ENCODE assay signal across 8 mouse cellular contexts in the genomic region with DNA sequence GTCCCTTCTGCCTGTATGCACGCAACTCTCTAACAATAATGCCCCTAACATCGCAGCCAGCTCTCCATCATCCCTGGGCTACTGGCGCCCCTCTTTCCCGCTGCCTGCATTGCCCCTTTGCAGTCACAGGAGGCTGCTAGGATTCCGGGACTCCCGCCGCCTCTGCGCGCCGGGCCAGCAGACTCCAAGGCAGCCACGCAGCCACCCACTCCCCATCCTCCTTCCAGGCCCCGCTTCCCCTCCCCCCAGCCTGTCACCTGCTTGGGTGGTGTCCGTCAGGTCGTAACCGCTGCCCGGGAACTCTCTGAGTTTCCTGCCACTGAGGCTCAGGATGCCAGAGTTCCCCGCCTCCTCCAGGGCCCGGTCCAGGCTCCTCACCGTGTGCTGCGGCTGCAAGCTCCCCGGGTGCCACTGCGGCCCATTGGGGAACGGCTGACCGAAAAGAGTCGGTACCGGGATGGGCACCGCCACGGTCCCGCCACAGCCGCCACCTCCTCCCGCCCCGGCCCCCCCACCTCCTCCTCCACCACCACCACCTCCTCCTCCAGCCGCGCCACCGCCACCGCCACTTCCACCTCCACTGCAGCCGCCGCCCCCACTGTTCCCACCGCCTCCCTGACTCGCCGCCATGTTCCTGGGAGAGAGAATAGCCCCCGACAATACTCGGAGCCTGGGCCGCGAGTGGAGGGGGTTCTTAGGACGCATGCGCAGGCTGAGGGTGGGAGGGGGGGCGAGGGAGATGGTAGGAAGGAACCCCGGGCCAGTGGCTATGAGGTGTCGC. TPM values are rescaled to one million over a fixed set of nuclear protein-coding genes. Genes with fewer than 3 reads are reported as not detected.
DNase-seq lines count a peak whose midpoint lies in the region; ATAC-seq and TF ChIP-seq lines count a peak whose summit lies in the region.

TSS of gene Lrch2 (minus strand) at position 661 of the 781 bp plus-strand sequence.

- H3K4me2 ChIP-seq in forebrain, postnatal 0 days (ENCODE audit: low read depth) = peak within 1 kb of the TSS; percentile 45

- H3K27me3 ChIP-seq in forebrain, postnatal 0 days (ENCODE audit: insufficient read depth, low read length) = no peaks in the 10 kb centered on the region
- H3K27me3 ChIP-seq in hindbrain, embryonic 10.5 days (ENCODE audit: insufficient read depth, poor library complexity, severe bottlenecking) = no peaks in the 10 kb centered on the region

- no peaks in the 10 kb centered on the region for H3K9me3 ChIP-seq in ES-E14 (ENCODE audit: control insufficient read depth, insufficient read depth, low read depth, low read length)
- no peaks in the 10 kb centered on the region for H3K9me3 ChIP-seq in forebrain, postnatal 0 days (ENCODE audit: low read length)
- no peaks in the 10 kb centered on the region; the same call in 1 of the 2 replicates for H3K9me3 ChIP-seq in hindbrain, embryonic 10.5 days

- H3K27ac ChIP-seq in ES-E14 (ENCODE audit: insufficient read depth, low read depth, low read length, poor library complexity, severe bottlenecking) = no peak within 1 kb of the TSS
- H3K27ac ChIP-seq in forebrain, postnatal 0 days (ENCODE audit: low read depth, low read length) = peak within 1 kb of the TSS; percentile 90
- peak within 1 kb of the TSS; percentile 93 for H3K27ac ChIP-seq in hindbrain, embryonic 10.5 days
- peak within 1 kb of the TSS; percentile 81 for H3K27ac ChIP-seq in left cerebral cortex, adult 2 months

- peak; percentile 17 for DNase-seq in ES-E14 (ENCODE audit: low read depth, low spot score)
- peak; percentile 53 to 65 for DNase-seq in cerebellum, adult 18-20 months
- peak; percentile 79 for DNase-seq in forebrain, postnatal 0 days
- DNase-seq in hindbrain, embryonic 10.5 days (ENCODE audit: low spot score) = peak; percentile 70
- peak; percentile 46 to 50 for DNase-seq in left cerebral cortex, adult 2 months (ENCODE audit: extremely low spot score in 1 of 2, low spot score in 2 of 2)
- DNase-seq in mesoderm, embryonic 11.5 days (ENCODE audit: low read depth, low spot score) = peak; percentile 84
- DNase-seq in right cerebral cortex, postnatal 4 days = peak; percentile 68
- DNase-seq in thymus, adult 18-20 months = no peak

- in situ Hi-C loops in ES-E14 (cut with MboI; ENCODE audit: low sequenced_read_pairs in 2 of 2, unreplicated experiment in 2 of 2) = no loop called here

- H3K4me3 ChIP-seq in ES-E14 (ENCODE audit: insufficient read depth in 1 of 2, low read depth in 1 of 2, low read length in 2 of 2, poor library complexity in 1 of 2, severe bottlenecking in 1 of 2) = peak within 1 kb of the TSS; percentile 74 to 78
- peak within 1 kb of the TSS; percentile 53 for H3K4me3 ChIP-seq in forebrain, postnatal 0 days (ENCODE audit: low read depth, low read length)
- peak within 1 kb of the TSS; percentile 62 for H3K4me3 ChIP-seq in hindbrain, embryonic 10.5 days
- peak within 1 kb of the TSS; percentile 59 for H3K4me3 ChIP-seq in left cerebral cortex, adult 2 months

- H3K36me3 ChIP-seq in ES-E14 (ENCODE audit: control insufficient read depth, insufficient read depth, low read length, poor library complexity, severe bottlenecking) = no peaks in the 10 kb centered on the region
- H3K36me3 ChIP-seq in forebrain, postnatal 0 days (ENCODE audit: insufficient read depth) = no peaks in the 10 kb centered on the region
- H3K36me3 ChIP-seq in hindbrain, embryonic 10.5 days = no peaks in the 10 kb centered on the region

- WGBS in forebrain, postnatal 0 days = 21% methylated on average over 45 of the region's 50 CpGs
- 17% methylated on average over 42 of the region's 50 CpGs for WGBS in hindbrain, embryonic 10.5 days

- no peak for TF ChIP-seq CTCF in forebrain, postnatal 0 days (IDR thresholded peaks at IDR 0.05; ENCODE audit: low read depth)
- TF ChIP-seq CTCF in left cerebral cortex, adult 2 months (IDR thresholded peaks at IDR 0.05) = peak; percentile 6; the same call in 1 of the 2 replicates

- intact Hi-C loops in left cerebral cortex, adult 2 months (cut with DNase I) = no loop called here

- H3K9ac ChIP-seq in ES-E14 (ENCODE audit: insufficient read depth, low read depth, low read length, poor library complexity, severe bottlenecking) = peak within 1 kb of the TSS; percentile 66
- H3K9ac ChIP-seq in forebrain, postnatal 0 days = peak within 1 kb of the TSS; percentile 67

- ATAC-seq in forebrain, postnatal 0 days = peak; percentile 93

- H3K4me1 ChIP-seq in ES-E14 (ENCODE audit: control insufficient read depth in 2 of 2, insufficient read depth in 2 of 2, low read length in 2 of 2, poor library complexity in 1 of 2) = no peaks in the 10 kb centered on the region
- H3K4me1 ChIP-seq in forebrain, postnatal 0 days (ENCODE audit: insufficient read depth) = no peaks in the 10 kb centered on the region
- 0 out of 2 replicates have a peak, but pooled peaks cover 11% of the 10 kb centered on the region for H3K4me1 ChIP-seq in hindbrain, embryonic 10.5 days (replicated peaks)

TF ChIP-seq in ES-E14, 5 proteins besides CTCF, POLR2A, EP300 and RAD21:
- no peak for TF ChIP-seq ZC3H11A (IDR thresholded peaks at IDR 0.05; ENCODE audit: borderline replicate concordance, low read depth, low read length)
- no peak for TF ChIP-seq MAFK (IDR thresholded peaks at IDR 0.05; ENCODE audit: insufficient read depth, low read depth, low read length)
- no peak for TF ChIP-seq CHD2 (IDR thresholded peaks at IDR 0.05; ENCODE audit: low read depth, low read length)
- TF ChIP-seq ZNF384 (IDR thresholded peaks at IDR 0.05; ENCODE audit: low read depth, low read length) = no peak
- TF ChIP-seq HCFC1 (IDR thresholded peaks at IDR 0.05; ENCODE audit: borderline replicate concordance, insufficient read depth, low read length) = no peak

RNA-seq across cellular contexts. Expression of gene Lrch2, which starts in this region (rescaled TPM):
- total RNA-seq in ES-E14 (2012; rRNA removed) = 5.3 and 7.9 TPM in 2 replicates
- 36.3 and 44.6 TPM in 2 replicates for total RNA-seq in forebrain, postnatal 0 days (2014; rRNA removed)
- polyA plus RNA-seq in forebrain, postnatal 0 days (2015; fragmentation: Nextera tagmentation; extraction: Ambion mirVana) = 7.4 and 8.1 TPM in 2 replicates
- 3.5 and 4.5 TPM in 2 replicates for polyA plus RNA-seq in hindbrain, embryonic 10.5 days (2016; fragmentation: Nextera tagmentation; extraction: Ambion mirVana)
- 10 to 100 TPM; 24.6 to 27.4 TPM for total RNA-seq in left cerebral cortex, adult 2 months (2021)

Comparison
In these comparisons a context has a peak if more than half of its experiments do, and no peak if none do; other contexts are left out.
1. DNase-seq: peak in ES-E14 (single experiment), cerebellum, adult 18-20 months (2 of 2), forebrain, postnatal 0 days (single experiment), hindbrain, embryonic 10.5 days (single experiment), left cerebral cortex, adult 2 months (2 of 2), mesoderm, embryonic 11.5 days (single experiment) and right cerebral cortex, postnatal 4 days (single experiment); none in thymus, adult 18-20 months (0 of 2).
2. Peak in every context shown above with its lines, with median percentiles within 50 percentile points of each other: H3K4me3 ChIP-seq.